Mouse (Mus musculus): Measurements from ENCODE around the gene Unc5b. TPM values are rescaled to one million over a fixed set of nuclear protein-coding genes. Genes with fewer than 3 reads are reported as not detected.

Gene Unc5b
- polyA plus RNA-seq (2012): 0.15 and 0.28 TPM in 2 replicates

DNA sequence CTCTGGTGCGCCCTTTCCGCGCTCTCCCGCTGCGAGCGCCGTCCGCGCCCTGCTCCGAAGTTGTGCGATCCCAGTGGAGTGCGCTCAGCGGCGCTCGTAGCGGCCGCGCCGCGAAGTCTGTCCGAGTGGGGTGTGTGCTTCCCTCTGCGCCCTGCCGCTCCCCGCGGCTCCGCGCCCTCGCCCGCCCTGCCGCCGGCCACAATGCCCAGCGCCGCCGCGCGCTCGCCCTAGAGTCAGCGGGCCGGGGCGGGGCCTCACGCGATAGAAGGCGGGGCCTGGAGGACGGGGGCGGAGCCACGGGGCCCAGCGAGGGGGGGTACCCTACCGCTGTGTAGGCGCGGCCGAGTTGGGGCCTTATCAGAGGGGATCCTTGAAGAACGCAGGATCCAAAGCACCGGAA is at the start of gene Unc5b:
TSS of gene Unc5b (minus strand) at position 203 of the 400 bp plus-strand sequence.

DNA sequence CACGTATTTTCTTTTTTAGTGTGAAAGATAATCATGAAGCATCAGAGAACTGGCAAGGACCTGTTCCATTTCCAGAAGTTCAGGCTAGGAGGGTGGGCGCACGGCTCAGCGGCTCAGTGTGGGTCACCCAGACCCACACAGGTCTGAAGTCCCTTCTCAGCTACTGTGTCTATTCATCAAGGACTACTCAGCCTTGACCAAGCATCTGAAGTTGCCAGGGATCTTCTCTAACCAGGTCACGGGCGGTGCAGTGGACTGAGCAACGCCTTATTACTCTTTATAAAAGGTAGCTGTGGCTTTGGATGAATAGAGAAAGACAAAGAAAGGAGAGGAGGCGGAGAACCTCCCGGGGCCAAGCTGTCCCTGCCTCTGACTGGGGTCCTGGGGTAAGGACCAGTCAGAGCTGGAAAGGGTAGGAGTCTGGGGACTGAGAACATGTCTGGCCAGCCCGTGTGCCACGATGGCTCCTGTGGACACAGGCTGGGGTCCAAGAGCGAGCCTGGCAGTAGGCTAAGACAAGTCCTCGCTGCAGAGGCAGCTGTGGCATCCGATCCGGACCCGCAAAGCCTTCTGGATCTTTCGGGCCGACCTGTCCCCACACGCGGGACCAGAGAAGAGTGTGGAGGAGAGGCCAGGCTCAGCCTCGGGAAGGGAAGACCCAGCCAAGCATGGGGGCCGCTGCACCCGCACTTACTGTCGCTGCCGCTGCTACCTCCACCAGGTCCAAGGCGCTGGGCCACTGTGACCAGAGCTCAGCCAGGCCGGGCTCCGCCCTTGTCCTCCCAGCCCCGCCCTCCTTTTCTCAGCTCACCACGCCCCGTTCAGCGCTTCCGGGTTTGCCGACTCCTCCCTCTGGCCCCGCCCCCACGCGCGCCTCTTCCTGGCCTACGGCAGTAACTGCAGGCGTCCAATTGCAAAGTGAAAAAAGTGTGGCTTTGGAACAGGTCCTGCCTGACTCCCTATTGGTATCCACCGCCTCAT is 79.1 kb downstream of the Unc5b start, which contains the start of gene Slc29a3:
TSS of gene Slc29a3 (minus strand) at position 755 of the 981 bp plus-strand sequence.

Other genes with a start within 250 kb of the Unc5b start
- gene Cdh23, start 135.1 kb downstream of the Unc5b start, polyA plus RNA-seq (2012): 0.15 and 0.35 TPM in 2 replicates
- 7.5 and 7.8 TPM in 2 replicates for gene Slc29a3, start 78.8 kb downstream of the Unc5b start, polyA plus RNA-seq (2012)